Mouse (Mus musculus) lung, embryonic 15.5 days (tissue): ENCODE data around the gene Arhgef17. TPM values are rescaled to one million over a fixed set of nuclear protein-coding genes. Genes with fewer than 3 reads are reported as not detected.

Experiments used
- ATAC-seq: fragments of 200-750 bp; cut with Nextera tagmentation; 2 replicates; pipeline ENCODE4 v1.8.0; 2017; ENCODE audit warnings: moderate number of reproducible peaks, borderline replicate concordance; ENCODE audit not compliant: low FRiP score, low TSS enrichment; ENCODE audit errors: extremely low read depth
- H3K27ac ChIP-seq: fragments of 300-500 bp; sonication (generic); 2 replicates; pipeline ENCODE4 v1.5.1; 2015; ENCODE audit warnings: moderate library complexity, mild to moderate bottlenecking, inconsistent platforms
- H3K27me3 ChIP-seq: fragments of 300-500 bp; sonication (generic); 2 replicates; pipeline ENCODE4 v1.6.1; 2015; ENCODE audit warnings: inconsistent platforms
- H3K36me3 ChIP-seq: fragments of 300-500 bp; sonication (generic); 2 replicates; pipeline ENCODE4 v1.6.1; 2015; ENCODE audit warnings: inconsistent platforms
- H3K4me1 ChIP-seq: fragments of 300-500 bp; sonication (generic); 2 replicates; pipeline ENCODE4 v1.6.1; 2015; ENCODE audit warnings: inconsistent platforms
- H3K4me2 ChIP-seq: fragments of 300-500 bp; sonication (generic); 2 replicates; pipeline ENCODE4 v1.6.1; 2015; ENCODE audit warnings: inconsistent platforms, mild to moderate bottlenecking, moderate library complexity
- H3K4me3 ChIP-seq: fragments of 300-500 bp; sonication (generic); 2 replicates; pipeline ENCODE4 v1.5.1; 2015; ENCODE audit warnings: mild to moderate bottlenecking, inconsistent platforms
- H3K9ac ChIP-seq: fragments of 300-500 bp; sonication (generic); 2 replicates; pipeline ENCODE4 v1.6.1; 2015; ENCODE audit warnings: inconsistent platforms
- H3K9me3 ChIP-seq: fragments of 300-500 bp; sonication (generic); 2 replicates; pipeline ENCODE4 v1.6.1; 2016; ENCODE audit warnings: inconsistent platforms
- WGBS: fragments of 180-500 bp; shearing (Covaris S2); methylation state at CpG from one replicate; pipeline ENCODE4 v1.1.7; 2015; 5-methylcytosine and 5-hydroxymethylcytosine counted together
- polyA plus RNA-seq: library from polyadenylated mRNA; unstranded; fragments of >200 nt; fragmentation: Nextera tagmentation; extraction: Ambion mirVana; gene quantifications from 2 replicates; pipeline ENCODE4 v1.2.1, GENCODE M21; 2015

Gene Arhgef17
- polyA plus RNA-seq, 1 experiment from 2014 or later = 10.8 TPM

DNA sequence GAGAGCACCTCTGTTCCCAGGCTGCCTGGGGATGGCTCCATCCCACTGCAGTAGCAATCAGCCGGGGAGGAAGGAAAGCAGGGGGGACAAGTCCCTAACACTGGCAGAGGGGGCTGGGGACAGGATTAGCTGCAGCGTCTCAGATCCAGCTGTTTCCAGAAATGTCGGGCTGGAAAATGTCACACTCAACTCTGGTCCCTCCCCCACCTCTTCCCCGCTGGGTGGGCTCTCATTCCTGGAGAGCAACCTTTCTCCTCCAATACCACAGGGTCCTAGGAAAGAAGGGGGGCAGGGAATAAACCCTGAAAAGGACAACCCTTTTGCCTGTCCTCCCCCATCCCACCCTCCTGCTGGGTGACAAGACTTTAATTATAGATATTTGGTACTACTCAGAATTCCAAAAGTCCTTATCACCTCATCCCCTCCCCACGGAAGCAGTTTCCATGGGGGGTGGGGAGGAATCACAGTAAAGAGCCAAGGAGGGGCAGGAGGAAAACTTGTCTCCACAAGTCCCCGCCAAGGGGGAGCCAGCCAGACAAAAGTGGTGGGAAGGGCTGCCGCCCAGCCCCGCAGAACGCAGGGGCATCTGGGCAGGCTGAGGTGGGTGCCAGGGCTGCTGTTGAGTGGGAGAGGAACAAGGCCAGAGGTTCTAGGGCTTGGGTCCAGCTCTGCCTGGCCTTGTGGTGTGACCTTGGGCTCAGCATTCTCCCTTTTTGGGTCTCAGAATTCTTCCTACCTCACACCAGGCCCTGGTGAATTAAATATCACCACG lies 7.0 kb downstream of the Arhgef17 start:
- Histone ChIP-seq H3K36me3 (peaks cover 29% of the 10 kb centered on the region; the same call in 1 of the 2 replicates), H3K9ac (peak overlapping the region; percentile 85; the same call in 1 of the 2 replicates), H3K27me3 (no peaks in the 10 kb centered on the region), H3K9me3 (no peaks in the 10 kb centered on the region), H3K4me2 (peak overlapping the region; percentile 93), H3K4me3 (peak overlapping the region; percentile 76), H3K4me1 (peaks cover 100% of the 10 kb centered on the region), H3K27ac (peak overlapping the region; percentile 86)
- 6% methylated on average over 10 of the region's 10 CpGs for WGBS
- ATAC-seq = peak; percentile 61

DNA sequence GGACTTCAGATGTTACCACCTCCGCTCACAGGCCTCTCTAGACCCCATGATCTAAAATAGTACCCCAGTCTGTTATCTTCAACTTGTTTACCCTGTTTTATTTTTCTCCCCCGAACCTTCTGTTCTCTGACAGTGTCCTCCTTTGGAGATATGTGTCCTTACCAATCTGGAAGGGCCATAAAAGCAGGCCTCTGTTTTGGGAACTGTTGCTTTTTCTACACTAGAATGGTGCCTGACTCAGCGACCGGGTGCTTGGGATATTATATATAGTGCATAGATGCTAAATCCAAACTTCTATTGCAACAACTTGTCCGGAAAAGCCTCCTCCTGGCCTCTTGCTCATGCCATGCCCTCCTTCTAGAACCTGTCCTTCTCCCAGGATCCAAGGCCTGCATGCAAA lies 7.7 kb downstream of the Arhgef17 start:
- peaks cover 29% of the 10 kb centered on the region; the same call in 1 of the 2 replicates for H3K36me3 ChIP-seq

DNA sequence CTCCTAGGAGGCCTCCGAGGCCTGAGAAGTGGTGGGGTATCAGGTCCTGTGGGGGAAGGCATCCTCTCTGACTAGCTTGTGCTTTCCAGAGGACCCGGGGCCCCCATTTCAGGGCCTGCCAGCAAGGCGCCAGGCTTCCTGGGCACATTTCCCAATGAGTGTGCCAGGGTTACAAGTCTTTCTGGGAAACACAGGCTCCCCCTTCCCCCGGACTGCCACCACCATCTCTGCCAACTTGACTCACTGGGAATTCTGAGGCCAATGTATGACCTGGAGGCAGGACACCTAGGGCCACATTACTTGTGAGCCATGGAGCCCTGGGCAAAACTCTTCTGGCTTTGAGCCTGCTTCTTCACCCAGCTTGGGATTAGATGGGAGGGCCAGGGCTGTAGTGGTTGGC lies 9.0 kb downstream of the Arhgef17 start:
- Histone ChIP-seq H3K9ac (no peak overlapping the region), H3K9me3 (no peaks in the 10 kb centered on the region), H3K27ac (peak overlapping the region; percentile 33; the same call in 1 of the 2 replicates), H3K27me3 (no peaks in the 10 kb centered on the region), H3K4me3 (no peak overlapping the region), H3K36me3 (peaks cover 25% of the 10 kb centered on the region; the same call in 1 of the 2 replicates), H3K4me2 (peak overlapping the region; percentile 93; the same call in 1 of the 2 replicates), H3K4me1 (peaks cover 100% of the 10 kb centered on the region)
- ATAC-seq = no peak
- 71% methylated on average over 4 of the region's 4 CpGs for WGBS

More for the DNA sequence above, 7.7 kb downstream of the Arhgef17 start:
- H3K4me3 ChIP-seq = peak overlapping the region; percentile 76
- peak overlapping the region; percentile 93 for H3K4me2 ChIP-seq
- ATAC-seq = no peak
- no peaks in the 10 kb centered on the region for H3K27me3 ChIP-seq
- peak overlapping the region; percentile 86 for H3K27ac ChIP-seq
- H3K9ac ChIP-seq = 0 out of 2 replicates have a peak overlapping the region, but pooled peaks have one; percentile 85
- 56% methylated on average over 5 of the region's 5 CpGs for WGBS
- H3K9me3 ChIP-seq = no peaks in the 10 kb centered on the region
- H3K4me1 ChIP-seq = peaks cover 100% of the 10 kb centered on the region

DNA sequence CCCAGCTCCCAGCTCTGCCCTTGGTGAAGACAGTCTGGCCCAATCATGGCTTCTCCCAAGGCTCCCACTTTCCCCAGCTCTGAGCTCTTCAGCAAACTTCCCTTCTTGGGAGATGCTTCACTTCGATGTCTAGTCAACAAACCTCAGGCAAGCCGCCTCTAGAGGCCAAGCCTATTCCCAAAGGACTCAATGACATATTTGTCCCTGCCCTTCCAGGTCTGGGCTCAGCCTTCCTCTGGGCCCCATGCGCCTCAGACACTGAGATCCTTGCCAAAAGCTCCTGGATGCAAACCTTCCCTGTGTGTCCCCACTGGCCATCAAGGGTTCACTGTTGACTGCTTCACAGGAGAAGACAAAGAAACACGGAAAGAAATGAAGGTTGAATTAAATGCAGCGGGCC lies 10.6 kb downstream of the Arhgef17 start:
- WGBS = 78% methylated on average over 5 of the region's 5 CpGs
- H3K27ac ChIP-seq = peak overlapping the region; percentile 84; the same call in 1 of the 2 replicates
- H3K9ac ChIP-seq = no peak overlapping the region
- peaks cover 34% of the 10 kb centered on the region for H3K36me3 ChIP-seq
- ATAC-seq = no peak
- H3K27me3 ChIP-seq = no peaks in the 10 kb centered on the region
- H3K4me2 ChIP-seq = no peak overlapping the region
- no peaks in the 10 kb centered on the region for H3K9me3 ChIP-seq
- H3K4me1 ChIP-seq = peaks cover 100% of the 10 kb centered on the region
- no peak overlapping the region for H3K4me3 ChIP-seq

DNA sequence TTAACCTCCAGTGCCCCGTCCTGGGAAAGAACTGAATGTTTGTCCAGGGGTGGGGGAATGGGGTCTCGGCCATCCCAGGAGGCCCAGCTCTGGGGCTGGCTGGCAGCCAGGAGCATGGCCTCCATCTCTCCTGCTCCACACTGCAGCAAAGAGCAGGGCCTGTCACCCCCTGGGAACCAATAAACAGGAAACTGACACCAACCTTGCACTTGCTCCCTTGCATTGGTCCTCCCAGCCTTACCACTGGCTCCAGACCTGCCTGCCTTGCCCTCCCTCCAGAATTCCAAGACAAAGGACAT lies 12.1 kb downstream of the Arhgef17 start:
- Histone ChIP-seq H3K27me3 (no peaks in the 10 kb centered on the region), H3K27ac (peak overlapping the region; percentile 84), H3K4me2 (peak overlapping the region; percentile 33), H3K4me3 (no peak overlapping the region), H3K9ac (no peak overlapping the region; the same call in 1 of the 2 replicates), H3K4me1 (peaks cover 95% of the 10 kb centered on the region), H3K9me3 (no peaks in the 10 kb centered on the region), H3K36me3 (peaks cover 46% of the 10 kb centered on the region)
- 22% methylated on average over 2 of the region's 2 CpGs for WGBS
- peak; percentile 69 for ATAC-seq

DNA sequence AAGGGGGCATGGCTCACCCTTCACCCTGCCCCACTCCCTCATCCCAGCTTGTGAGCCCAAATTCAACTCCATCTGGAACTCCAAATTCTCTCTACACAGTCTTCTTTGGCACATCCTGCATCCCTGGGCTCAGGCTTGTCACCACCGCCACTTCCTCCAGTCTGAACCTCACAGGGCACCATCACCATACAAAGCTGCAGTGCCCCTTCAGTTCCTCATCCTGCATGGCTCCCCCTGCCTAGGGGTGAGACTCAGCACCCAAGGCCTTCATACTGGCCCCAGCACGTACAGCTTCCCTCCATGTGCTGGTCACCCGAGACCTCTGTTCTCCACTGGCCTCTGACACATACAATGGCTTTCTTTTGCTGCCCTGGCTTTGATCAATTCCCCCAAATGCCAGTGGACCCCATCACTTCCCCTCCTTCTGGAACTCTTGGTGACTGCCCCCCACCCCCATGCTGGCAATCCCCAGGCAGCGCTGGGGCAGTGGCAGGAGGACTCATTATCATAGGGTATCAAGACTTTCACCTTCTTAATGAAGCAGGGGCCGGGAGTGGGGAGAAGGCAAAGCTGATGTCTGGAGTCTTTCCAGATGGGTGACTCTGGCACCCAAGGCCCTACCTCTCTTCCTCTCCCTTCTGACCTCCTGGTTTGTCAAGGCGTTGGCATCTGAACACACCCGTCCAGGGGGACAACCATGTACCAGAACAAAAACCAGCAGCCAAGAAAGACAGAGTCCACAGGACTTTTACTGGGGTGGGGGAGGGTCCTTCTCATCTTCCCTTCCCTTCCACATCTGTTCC lies 12.7 kb downstream of the Arhgef17 start:
- Histone ChIP-seq H3K27ac (peak overlapping the region; percentile 84), H3K36me3 (peaks cover 46% of the 10 kb centered on the region), H3K4me2 (peak overlapping the region; percentile 33), H3K27me3 (no peaks in the 10 kb centered on the region), H3K4me1 (peaks cover 91% of the 10 kb centered on the region), H3K9ac (peak overlapping the region; percentile 12), H3K9me3 (no peaks in the 10 kb centered on the region), H3K4me3 (no peak overlapping the region)
- 31% methylated on average over 7 of the region's 7 CpGs for WGBS
- ATAC-seq = no peak

DNA sequence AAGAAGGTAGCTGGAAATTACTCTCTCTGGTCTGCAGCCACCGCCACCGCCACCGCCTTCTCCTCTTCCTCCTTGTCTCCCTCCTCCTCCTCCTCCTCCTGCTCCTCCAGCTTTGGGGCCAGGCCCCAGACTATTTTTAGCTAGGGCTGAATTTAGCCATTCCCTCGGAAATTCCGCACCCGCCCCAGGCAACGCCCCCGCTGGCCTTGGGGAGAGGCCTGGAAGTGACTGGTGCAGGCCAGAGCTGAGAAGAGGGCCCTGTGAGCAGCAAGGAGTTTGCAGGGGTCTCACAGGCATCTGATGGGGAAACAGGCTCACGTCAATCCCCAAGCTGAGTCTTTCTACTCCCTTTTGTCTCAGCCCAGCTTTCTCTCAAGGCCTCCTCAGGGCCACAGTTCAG lies 13.7 kb downstream of the Arhgef17 start:
- peak overlapping the region; percentile 84 for H3K27ac ChIP-seq
- H3K9me3 ChIP-seq = no peaks in the 10 kb centered on the region
- ATAC-seq = peak; percentile 44; the same call in 1 of the 2 replicates
- H3K4me2 ChIP-seq = peak overlapping the region; percentile 33
- H3K4me3 ChIP-seq = no peak overlapping the region
- peaks cover 91% of the 10 kb centered on the region for H3K4me1 ChIP-seq
- no peaks in the 10 kb centered on the region for H3K27me3 ChIP-seq
- H3K9ac ChIP-seq = peak overlapping the region; percentile 8; the same call in 1 of the 2 replicates
- 11% methylated on average over 9 of the region's 9 CpGs for WGBS
- H3K36me3 ChIP-seq = peaks cover 44% of the 10 kb centered on the region

DNA sequence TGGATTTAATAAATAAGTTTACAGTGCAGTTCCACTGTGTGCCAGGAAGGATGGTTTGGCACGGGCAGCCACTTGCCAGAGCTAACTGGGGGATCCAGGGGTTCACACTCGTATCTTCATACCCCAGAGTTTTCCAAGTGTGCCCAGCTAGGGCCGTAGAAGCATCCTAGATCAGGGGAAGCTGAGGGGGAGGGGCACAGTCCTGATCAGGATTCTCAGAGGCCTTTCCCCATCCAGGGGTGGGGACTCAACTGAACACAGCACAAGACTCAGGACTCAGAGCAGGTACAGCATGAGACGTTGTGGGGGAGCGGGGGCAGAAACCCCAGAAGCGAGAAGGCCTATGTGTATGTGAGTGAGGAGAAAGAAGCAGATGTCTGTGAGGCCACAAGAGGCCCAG lies 14.2 kb downstream of the Arhgef17 start:
- Histone ChIP-seq H3K4me1 (peaks cover 91% of the 10 kb centered on the region), H3K9ac (no peak overlapping the region), H3K27me3 (no peaks in the 10 kb centered on the region), H3K27ac (peak overlapping the region; percentile 84), H3K9me3 (no peaks in the 10 kb centered on the region), H3K36me3 (peaks cover 41% of the 10 kb centered on the region), H3K4me3 (no peak overlapping the region), H3K4me2 (peak overlapping the region; percentile 33)
- 0 out of 2 replicates have a peak, but pooled peaks have one; percentile 2 for ATAC-seq
- 44% methylated on average over 6 of the region's 6 CpGs for WGBS

DNA sequence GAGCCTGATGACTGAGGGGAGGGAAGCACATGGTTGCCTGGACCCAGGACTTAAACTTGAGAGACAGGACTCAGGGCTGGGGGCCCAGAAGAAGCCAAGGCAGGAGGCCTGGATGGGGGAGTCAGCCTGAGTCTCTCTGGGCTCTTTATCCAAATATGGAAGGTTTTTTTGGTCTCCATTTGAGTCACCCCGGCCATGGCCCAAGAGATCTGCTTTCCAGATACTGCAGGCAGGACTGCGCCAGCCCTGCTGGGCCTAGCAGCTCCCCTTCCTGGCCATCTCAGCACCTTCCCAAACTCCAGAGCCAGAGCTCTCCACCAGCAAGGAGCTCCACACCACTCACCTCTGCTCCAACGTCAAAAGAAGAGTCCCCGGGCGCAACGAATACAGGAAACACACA lies 15.4 kb downstream of the Arhgef17 start:
- Histone ChIP-seq H3K9ac (no peak overlapping the region), H3K4me1 (peaks cover 91% of the 10 kb centered on the region), H3K4me3 (no peak overlapping the region), H3K9me3 (no peaks in the 10 kb centered on the region), H3K36me3 (peaks cover 29% of the 10 kb centered on the region), H3K27ac (0 out of 2 replicates have a peak overlapping the region, but pooled peaks have one; percentile 12), H3K4me2 (no peak overlapping the region), H3K27me3 (no peaks in the 10 kb centered on the region)
- no peak for ATAC-seq
- 62% methylated on average over 6 of the region's 6 CpGs for WGBS

DNA sequence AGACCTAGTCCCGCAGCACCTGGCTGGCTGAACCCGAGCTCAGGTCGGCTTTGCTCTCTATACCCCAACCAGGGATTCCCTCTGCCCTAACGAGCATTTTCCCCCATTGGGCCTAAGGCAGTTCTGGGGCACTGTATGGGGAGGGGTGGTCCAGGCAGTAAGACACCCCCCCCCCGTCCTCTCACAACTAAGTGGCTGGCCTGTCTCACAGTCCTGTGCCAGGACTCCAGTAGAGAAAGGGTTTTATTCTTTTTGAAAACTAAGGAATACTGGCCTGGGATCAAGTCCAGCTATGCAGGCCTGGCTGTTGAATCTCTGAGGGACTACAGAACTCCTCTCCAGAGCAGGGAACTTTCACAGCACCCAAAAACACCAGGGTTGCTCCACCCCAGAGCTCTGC lies 16.7 kb downstream of the Arhgef17 start:
- peaks cover 91% of the 10 kb centered on the region for H3K4me1 ChIP-seq
- no peak overlapping the region for H3K9ac ChIP-seq
- no peaks in the 10 kb centered on the region for H3K27me3 ChIP-seq
- no peaks in the 10 kb centered on the region for H3K9me3 ChIP-seq
- H3K36me3 ChIP-seq = peaks cover 21% of the 10 kb centered on the region
- H3K27ac ChIP-seq = no peak overlapping the region
- WGBS = 75% methylated on average over 5 of the region's 5 CpGs
- no peak overlapping the region for H3K4me3 ChIP-seq
- no peak overlapping the region for H3K4me2 ChIP-seq
- ATAC-seq = no peak

DNA sequence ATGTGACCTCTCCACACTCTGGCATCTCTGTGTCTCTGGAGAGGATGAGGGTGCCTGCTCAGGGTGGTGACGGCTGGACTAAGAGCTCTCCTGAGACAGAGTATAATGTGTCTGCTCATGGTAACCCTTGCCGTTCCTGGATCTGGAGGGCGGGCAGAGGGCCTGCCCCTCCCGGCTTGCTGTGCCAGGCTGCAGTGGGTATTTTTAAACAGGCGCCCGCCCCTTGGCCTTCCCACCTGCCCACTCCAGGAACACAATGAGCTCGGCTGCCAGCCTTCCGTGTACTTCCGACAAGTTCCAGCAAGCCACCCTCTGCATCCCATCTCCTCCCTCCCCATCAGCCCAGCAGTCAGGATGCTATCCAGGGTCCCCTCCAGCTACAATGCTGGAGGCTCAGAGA lies 20.1 kb downstream of the Arhgef17 start:
- Histone ChIP-seq H3K9ac (no peak overlapping the region), H3K4me2 (peak overlapping the region; percentile 37), H3K9me3 (no peaks in the 10 kb centered on the region), H3K4me3 (no peak overlapping the region), H3K27ac (peak overlapping the region; percentile 47), H3K4me1 (peaks cover 90% of the 10 kb centered on the region), H3K36me3 (peaks cover 21% of the 10 kb centered on the region), H3K27me3 (no peaks in the 10 kb centered on the region)
- 18% methylated on average over 9 of the region's 9 CpGs for WGBS
- no peak for ATAC-seq
